ENCODE assay signal across 12 mouse cellular contexts in the genomic region with DNA sequence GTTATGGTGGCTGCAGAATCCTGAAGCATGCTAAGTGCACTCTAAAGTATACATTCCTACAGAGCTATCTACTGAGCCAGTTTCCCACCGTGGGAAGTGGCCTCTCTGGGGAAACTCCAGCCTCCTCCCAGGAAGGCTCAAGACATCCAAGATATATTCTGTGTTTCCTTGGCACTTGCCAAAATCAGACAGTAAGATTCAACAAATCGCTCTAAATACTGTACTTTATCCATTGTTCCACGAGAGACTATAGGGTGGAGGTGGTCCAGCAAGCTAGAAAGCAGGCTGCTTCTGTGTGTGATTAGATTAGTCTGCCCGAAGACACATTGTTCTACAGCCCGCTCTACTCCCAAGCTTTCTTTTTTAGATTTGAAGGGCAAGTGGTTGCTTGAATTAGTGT.
DNase-seq lines count a peak whose midpoint lies in the region; ATAC-seq and TF ChIP-seq lines count a peak whose summit lies in the region.
"Had no signal": no experiment of that assay in that cellular context is flagged by ENCODE, and none has a peak within 500 bp of the region (broad histone marks: within the 10 kb centered on the region; RNA-seq: fewer than 3 reads in every experiment).

No protein-coding gene starts in this region.

- no peak overlapping the region for H3K4me3 ChIP-seq in heart, embryonic 11.5 days (ENCODE audit: low read depth, low read length)
- no peak overlapping the region for H3K4me3 ChIP-seq in liver, adult 2 months (ENCODE audit: insufficient read depth, low read depth, low read length)
- no peak overlapping the region for H3K4me3 ChIP-seq in liver, embryonic 11.5 days (ENCODE audit: low read depth, low read length)
- H3K4me3 ChIP-seq: limb, embryonic 13.5 days had no signal

- intact Hi-C loops in heart, postnatal 14 days (cut with DNase I): loop anchor here (5.0 kb wide), 1 partner anchor 85 kb away; no protein-coding TSS in a partner anchor
- intact Hi-C loops in heart, postnatal 10 days (cut with DNase I): loop anchor here (5.0 kb wide), 1 partner anchor 90 kb away; no protein-coding TSS in a partner anchor

- no peaks in the 10 kb centered on the region for H3K79me2 ChIP-seq in liver, adult 2 months (ENCODE audit: control insufficient read depth, insufficient read depth, low read length)

- no peak for DNase-seq in heart, postnatal 14 days
- no peak for DNase-seq in liver, adult 2 months (ENCODE audit: extremely low read depth, low read depth, low spot score)
- DNase-seq in liver, embryonic 11.5 days (ENCODE audit: low spot score): no peak
- DNase-seq in heart, postnatal 10 days: peak; percentile 38 to 41
- peak; percentile 36 to 60 for DNase-seq in lung, postnatal 4 days
- DNase-seq in layer of hippocampus, postnatal 36 days: no peak
- DNase-seq in layer of hippocampus, adult 9-11 months: no peak
- DNase-seq: cerebellum, adult 8-10 months had no signal

- TF ChIP-seq POLR2A in liver, adult 2 months (IDR thresholded peaks at IDR 0.05; ENCODE audit: extremely low read depth, insufficient read depth, low read length): no peak

- H3K4me2 ChIP-seq in heart, embryonic 11.5 days: no peak overlapping the region
- no peak overlapping the region for H3K4me2 ChIP-seq in liver, embryonic 11.5 days
- H3K4me2 ChIP-seq: limb, embryonic 13.5 days had no signal

- H3K27ac ChIP-seq in heart, embryonic 11.5 days (ENCODE audit: low read depth, low read length): peak overlapping the region; percentile 32
- H3K27ac ChIP-seq in liver, adult 2 months (replicated peaks; ENCODE audit: insufficient read depth, low read depth, low read length): 0 out of 2 replicates have a peak overlapping the region, but pooled peaks have one; percentile 6
- no peak overlapping the region for H3K27ac ChIP-seq in liver, embryonic 11.5 days (ENCODE audit: low read depth, low read length)
- H3K27ac ChIP-seq: limb, embryonic 13.5 days had no signal

- no peak for TF ChIP-seq CTCF in liver, adult 2 months (IDR thresholded peaks at IDR 0.05; ENCODE audit: low read depth, low read length)

- H3K4me1 ChIP-seq in heart, embryonic 11.5 days (ENCODE audit: control insufficient read depth, insufficient read depth, low read length): peaks cover 7% of the 10 kb centered on the region; the same call in 1 of the 2 replicates
- H3K4me1 ChIP-seq in liver, adult 2 months (ENCODE audit: control insufficient read depth, insufficient read depth, low read length): peaks cover under 1% of the 10 kb centered on the region; the same call in 1 of the 2 replicates
- H3K4me1 ChIP-seq in liver, embryonic 11.5 days (replicated peaks; ENCODE audit: control insufficient read depth, insufficient read depth, low read length): peaks cover under 1% of the 10 kb centered on the region

- WGBS in heart, embryonic 11.5 days (ENCODE audit: insufficient replicate concordance): 37% methylated on average over 5 of the region's 5 CpGs
- WGBS in liver, adult 2 months: 73% methylated on average over 5 of the region's 5 CpGs
- 54% methylated on average over 5 of the region's 5 CpGs for WGBS in liver, embryonic 11.5 days

- no peak; the same call in 1 of the 2 replicates for ATAC-seq in heart, embryonic 11.5 days (replicated peaks; ENCODE audit: insufficient number of reproducible peaks, low FRiP score, low TSS enrichment)
- no peak for ATAC-seq in liver, embryonic 11.5 days (replicated peaks; ENCODE audit: low FRiP score)
- ATAC-seq: activated CD4-positive, CD25-positive, alpha-beta regulatory T cell, adult 4 months; forebrain, embryonic 16.5 days had no signal

- H3K9ac ChIP-seq in heart, embryonic 11.5 days (ENCODE audit: low read depth, low read length): no peak overlapping the region
- no peak overlapping the region for H3K9ac ChIP-seq in liver, adult 2 months (ENCODE audit: low read depth, low read length)
- no peak overlapping the region for H3K9ac ChIP-seq in liver, embryonic 11.5 days (ENCODE audit: low read depth, low read length)
- H3K9ac ChIP-seq: limb, embryonic 13.5 days had no signal

- H3K36me3 ChIP-seq in heart, embryonic 11.5 days (ENCODE audit: control insufficient read depth, insufficient read depth, low read length): no peaks in the 10 kb centered on the region
- no peaks in the 10 kb centered on the region for H3K36me3 ChIP-seq in liver, adult 2 months (ENCODE audit: control insufficient read depth, insufficient read depth, low read length)
- H3K36me3 ChIP-seq in liver, embryonic 11.5 days (ENCODE audit: control insufficient read depth, insufficient read depth, low read length): no peaks in the 10 kb centered on the region

- no peaks in the 10 kb centered on the region for H3K27me3 ChIP-seq in heart, embryonic 11.5 days (ENCODE audit: control insufficient read depth, insufficient read depth, low read length)
- H3K27me3 ChIP-seq in liver, adult 2 months (ENCODE audit: control insufficient read depth, insufficient read depth, low read length): no peaks in the 10 kb centered on the region
- no peaks in the 10 kb centered on the region for H3K27me3 ChIP-seq in liver, embryonic 11.5 days (replicated peaks; ENCODE audit: control insufficient read depth, insufficient read depth, low read length)
- H3K27me3 ChIP-seq: limb, embryonic 13.5 days had no signal

- H3K9me3 ChIP-seq in heart, embryonic 11.5 days (replicated peaks; ENCODE audit: control insufficient read depth, low read length): no peaks in the 10 kb centered on the region
- H3K9me3 ChIP-seq in liver, embryonic 11.5 days (ENCODE audit: control insufficient read depth, low read length): no peaks in the 10 kb centered on the region
- H3K9me3 ChIP-seq: limb, embryonic 13.5 days had no signal

Comparison
In these comparisons a context has a peak if more than half of its experiments do, and no peak if none do; other contexts are left out.
1. DNase-seq: peak in heart, postnatal 10 days (2 of 2) and lung, postnatal 4 days (2 of 2); none in heart, postnatal 14 days (0 of 2), liver, adult 2 months (single experiment), liver, embryonic 11.5 days (single experiment), layer of hippocampus, postnatal 36 days (0 of 2) and layer of hippocampus, adult 9-11 months (single experiment).